Mouse (Mus musculus): ENCODE results near the gene Hist1h4b. TPM values are rescaled to one million over a fixed set of nuclear protein-coding genes. Genes with fewer than 3 reads are reported as not detected.

Gene Hist1h4b
- polyA plus RNA-seq (2012; rRNA removed) = 29.2 and 64.2 TPM in 2 replicates

GRCm38 (mm10) chr13:23756790-23757189 lies at the start of gene Hist1h4b:
Hist1h4b (plus strand) TSS chr13:23757013.

DNA sequence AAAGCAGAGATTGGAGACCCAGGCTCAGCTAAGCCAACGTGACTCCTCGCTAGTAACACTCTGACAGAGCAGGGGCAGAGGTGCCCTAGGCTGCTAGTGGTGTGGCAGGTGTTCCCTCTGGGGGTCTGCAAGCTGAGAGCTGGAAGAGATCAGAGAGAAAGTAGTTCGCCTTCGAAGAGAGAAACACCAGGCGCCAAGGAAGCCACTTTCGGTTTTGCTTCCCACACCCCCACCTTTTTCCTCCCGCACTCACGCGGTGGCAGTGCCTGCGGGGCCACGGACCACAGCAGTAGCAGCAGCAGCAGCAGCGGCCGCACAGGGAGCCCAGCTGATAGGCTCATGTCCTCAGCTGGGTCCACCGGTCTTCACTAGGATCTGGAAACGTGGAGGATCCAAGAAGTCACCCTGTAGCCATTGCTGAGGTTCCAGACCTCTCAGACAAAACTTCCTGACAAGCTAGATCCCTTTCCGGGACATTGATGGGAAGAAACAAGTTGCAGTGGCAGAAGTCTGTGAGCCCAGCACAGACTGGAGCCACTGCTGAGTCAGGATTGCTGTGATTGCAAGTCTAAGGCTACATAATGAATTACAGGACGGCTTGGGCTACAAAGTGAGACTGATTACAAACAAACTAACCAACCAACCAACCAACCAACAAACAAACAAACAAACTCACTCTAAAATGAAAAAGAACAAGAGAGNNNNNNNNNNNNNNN lies 46.3 kb upstream of the Hist1h4b start, which contains the start of gene Hfe:
TSS of gene Hfe (minus strand) at position 481 of the 716 bp plus-strand sequence.

GRCm38 (mm10) chr13:23738677-23739068 lies 18.1 kb upstream of the Hist1h4b start, which contains the start of gene Hist1h1c:
Hist1h1c (plus strand) TSS chr13:23738808.

GRCm38 (mm10) chr13:23745381-23746161 lies 11.2 kb upstream of the Hist1h4b start, which contains the start of gene Hist1h3c:
Hist1h3c (minus strand) TSS chr13:23745602.

GRCm38 (mm10) chr13:23746201-23747080 lies 10.4 kb upstream of the Hist1h4b start, which contains the start of gene Hist1h2bb:
Hist1h2bb (plus strand) TSS chr13:23746734.

DNA sequence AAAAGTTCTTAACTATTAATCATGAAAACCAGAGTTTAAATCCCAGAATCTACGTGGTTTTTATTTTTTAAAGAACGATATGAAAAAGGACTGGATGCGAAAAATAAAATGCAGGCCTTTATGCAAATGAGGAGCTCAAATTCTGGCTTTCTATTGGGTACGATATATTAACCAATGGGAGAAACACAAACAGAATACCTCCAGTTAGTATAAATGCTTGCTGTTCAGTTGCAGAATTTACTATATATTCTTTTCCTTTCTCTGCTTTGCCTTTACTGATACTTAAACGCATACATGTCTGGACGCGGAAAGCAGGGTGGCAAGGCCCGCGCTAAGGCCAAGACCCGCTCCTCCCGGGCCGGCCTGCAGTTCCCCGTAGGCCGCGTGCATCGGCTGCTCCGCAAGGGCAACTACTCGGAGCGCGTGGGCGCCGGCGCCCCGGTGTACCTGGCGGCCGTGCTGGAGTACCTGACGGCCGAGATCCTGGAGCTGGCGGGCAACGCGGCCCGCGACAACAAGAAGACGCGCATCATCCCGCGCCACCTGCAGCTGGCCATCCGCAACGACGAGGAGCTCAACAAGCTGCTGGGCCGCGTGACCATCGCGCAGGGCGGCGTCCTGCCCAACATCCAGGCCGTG lies 5.9 kb upstream of the Hist1h4b start, which contains the start of gene Hist1h2ab:
TSS of gene Hist1h2ab (plus strand) at position 288 of the 639 bp plus-strand sequence.

DNA sequence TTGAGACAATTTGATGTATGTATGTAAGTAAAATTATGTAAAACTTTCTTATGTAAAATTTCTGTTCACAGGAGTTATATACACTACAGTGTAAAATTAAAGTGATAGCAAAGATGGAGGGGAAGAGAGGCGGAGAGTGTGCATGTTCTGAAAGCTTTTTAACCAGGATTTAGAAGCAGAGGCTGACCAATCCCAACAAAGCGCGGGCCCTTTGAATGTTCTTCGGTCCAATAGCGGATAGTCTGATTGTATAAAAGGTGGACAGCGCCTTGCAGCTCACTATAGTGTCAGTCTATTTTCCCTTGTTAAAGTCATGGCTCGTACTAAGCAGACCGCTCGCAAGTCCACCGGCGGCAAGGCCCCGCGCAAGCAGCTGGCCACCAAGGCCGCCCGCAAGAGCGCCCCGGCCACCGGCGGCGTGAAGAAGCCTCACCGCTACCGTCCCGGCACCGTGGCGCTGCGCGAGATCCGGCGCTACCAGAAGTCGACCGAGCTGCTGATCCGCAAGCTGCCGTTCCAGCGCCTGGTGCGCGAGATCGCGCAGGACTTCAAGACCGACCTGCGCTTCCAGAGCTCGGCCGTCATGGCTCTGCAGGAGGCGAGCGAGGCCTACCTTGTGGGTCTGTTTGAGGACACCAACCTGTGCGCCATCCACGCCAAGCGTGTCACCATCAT lies 4.6 kb upstream of the Hist1h4b start, which contains the start of gene Hist1h3b:
TSS of gene Hist1h3b (plus strand) at position 201 of the 675 bp plus-strand sequence.

DNA sequence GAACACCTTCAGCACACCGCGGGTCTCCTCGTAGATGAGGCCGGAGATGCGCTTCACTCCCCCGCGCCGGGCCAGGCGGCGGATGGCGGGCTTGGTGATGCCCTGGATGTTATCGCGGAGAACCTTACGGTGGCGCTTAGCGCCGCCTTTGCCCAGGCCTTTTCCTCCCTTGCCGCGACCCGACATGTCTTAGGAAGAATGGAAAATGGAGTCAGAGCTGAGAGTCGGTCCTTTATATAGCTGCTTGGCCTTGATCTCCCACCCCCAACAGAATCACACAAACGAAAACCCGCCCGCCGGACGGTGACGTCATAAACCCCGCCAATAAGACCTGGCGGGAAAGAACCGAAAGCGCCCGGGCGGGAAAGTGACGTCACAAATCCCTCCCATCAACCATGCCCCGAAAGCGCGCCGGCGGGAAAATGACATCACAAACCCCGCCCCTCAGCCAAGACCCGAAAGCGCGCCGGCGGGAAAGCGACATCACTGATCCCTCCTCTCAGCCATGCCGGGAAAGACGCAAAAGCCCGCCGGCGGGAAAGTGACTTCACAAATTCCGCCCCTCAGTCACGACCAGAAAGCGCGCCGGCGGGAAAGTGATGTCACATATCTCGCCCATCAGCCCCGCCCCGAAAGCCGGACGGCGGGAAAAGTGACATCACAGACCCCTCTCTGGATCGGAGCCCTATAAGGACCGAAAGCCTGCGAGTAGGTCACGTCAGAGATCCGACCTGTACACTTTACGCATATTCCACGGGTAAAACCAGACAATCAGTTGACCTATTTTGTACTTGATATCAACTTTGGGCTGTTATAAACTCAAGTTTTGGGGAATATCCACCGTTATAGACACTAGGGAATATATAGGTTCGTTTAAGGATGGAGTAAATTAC lies 4.4 kb downstream of the Hist1h4b start, which contains the start of gene Hist1h4a:
TSS of gene Hist1h4a (minus strand) at position 259 of the 893 bp plus-strand sequence.

GRCm38 (mm10) chr13:23761871-23762821 lies 5.3 kb downstream of the Hist1h4b start, which contains the start of gene Hist1h3a:
Hist1h3a (minus strand) TSS chr13:23762386.

GRCm38 (mm10) chr13:23763586-23764323 lies 6.9 kb downstream of the Hist1h4b start, which contains the start of gene Hist1h1a:
Hist1h1a (plus strand) TSS chr13:23763666.

GRCm38 (mm10) chr13:23769613-23770012 lies 12.8 kb downstream of the Hist1h4b start, which contains the start of gene Trim38:
Trim38 (plus strand) TSS chr13:23769913.

DNA sequence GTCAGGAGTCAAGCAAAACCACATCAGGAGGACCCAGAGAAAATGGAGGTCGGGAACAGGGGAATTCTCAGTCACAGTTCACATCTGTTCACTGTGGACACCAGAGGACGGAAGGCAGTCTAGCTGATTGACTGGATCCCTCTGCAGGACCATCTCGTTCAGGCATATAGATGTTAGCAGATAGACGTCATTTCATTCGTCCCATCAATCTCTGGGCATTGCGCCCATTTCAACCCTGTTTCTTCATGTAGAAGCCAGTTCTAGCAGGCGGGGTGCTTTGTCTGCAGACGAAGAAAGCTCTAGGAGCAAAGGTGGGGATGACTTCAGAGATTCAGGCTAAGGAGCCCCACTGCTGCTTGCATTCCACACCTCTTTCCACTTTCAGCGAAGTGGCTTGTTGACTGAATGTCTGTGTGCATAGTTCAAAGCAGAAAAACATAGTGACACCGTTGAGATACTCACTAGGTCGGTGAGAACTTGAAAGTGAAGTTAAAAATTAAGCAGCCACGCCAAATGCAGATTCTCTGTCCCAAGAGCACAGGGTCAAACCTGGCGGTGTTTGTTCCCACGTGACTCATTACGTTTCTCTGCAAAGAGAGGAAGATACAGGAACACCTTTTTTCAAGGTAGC lies 49.7 kb downstream of the Hist1h4b start, which contains the start of gene Slc17a2:
TSS of gene Slc17a2 (plus strand) at position 572 of the 631 bp plus-strand sequence.

Other genes starting within 250 kb of the Hist1h4b start
- 21.7 and 31.0 TPM in 2 replicates for gene Hist1h4h, start 226.0 kb upstream of the Hist1h4b start, polyA plus RNA-seq (2012; rRNA removed)
- 189 and 273 TPM in 2 replicates for gene Hist1h2af, start 223.1 kb upstream of the Hist1h4b start, polyA plus RNA-seq (2012; rRNA removed)
- gene Hist1h3g, start 221.6 kb upstream of the Hist1h4b start, polyA plus RNA-seq (2012; rRNA removed) = 38.6 and 41.4 TPM in 2 replicates
- 3.2 and 6.3 TPM in 2 replicates for gene Hist1h2bh, start 213.6 kb upstream of the Hist1h4b start, polyA plus RNA-seq (2012; rRNA removed)
- 5.1 and 6.2 TPM in 2 replicates for gene Hist1h3f, start 213.0 kb upstream of the Hist1h4b start, polyA plus RNA-seq (2012; rRNA removed)
- gene Hist1h4f, start 205.4 kb upstream of the Hist1h4b start, polyA plus RNA-seq (2012; rRNA removed) = 19.4 and 22.4 TPM in 2 replicates
- 0.65 and 1.3 TPM in 2 replicates for gene Hist1h1d, start 203.8 kb upstream of the Hist1h4b start, polyA plus RNA-seq (2012; rRNA removed)
- gene Hist1h3e, start 194.6 kb upstream of the Hist1h4b start, polyA plus RNA-seq (2012; rRNA removed) = 41.5 and 49.2 TPM in 2 replicates
- gene Hist1h2ae, start 185.8 kb upstream of the Hist1h4b start, polyA plus RNA-seq (2012; rRNA removed) = 17.0 and 26.2 TPM in 2 replicates
- 14.7 and 42.2 TPM in 2 replicates for gene Hist1h2bg, start 185.6 kb upstream of the Hist1h4b start, polyA plus RNA-seq (2012; rRNA removed)
- gene Hist1h2bf, start 182.8 kb upstream of the Hist1h4b start, polyA plus RNA-seq (2012; rRNA removed) = 8.0 and 18.9 TPM in 2 replicates
- gene Hist1h2ad, start 182.6 kb upstream of the Hist1h4b start, polyA plus RNA-seq (2012; rRNA removed) = 2.4 and 8.0 TPM in 2 replicates
- 21.2 and 34.9 TPM in 2 replicates for gene Hist1h3d, start 181.2 kb upstream of the Hist1h4b start, polyA plus RNA-seq (2012; rRNA removed)
- 10.3 and 11.7 TPM in 2 replicates for gene Hist1h4d, start 175.4 kb upstream of the Hist1h4b start, polyA plus RNA-seq (2012; rRNA removed)
- 1.9 and 4.2 TPM in 2 replicates for gene Hist1h2be, start 135.9 kb upstream of the Hist1h4b start, polyA plus RNA-seq (2012; rRNA removed)
- 11.1 and 13.7 TPM in 2 replicates for gene Hist1h1e, start 134.5 kb upstream of the Hist1h4b start, polyA plus RNA-seq (2012; rRNA removed)
- 1.2 and 2.0 TPM in 2 replicates for gene Hist1h2ac, start 73.1 kb upstream of the Hist1h4b start, polyA plus RNA-seq (2012; rRNA removed)
- gene Hist1h2bc, start 72.8 kb upstream of the Hist1h4b start, polyA plus RNA-seq (2012; rRNA removed) = 17.0 and 27.2 TPM in 2 replicates
- 0.11 and 0.17 TPM in 2 replicates for gene Hist1h1t, start 61.2 kb upstream of the Hist1h4b start, polyA plus RNA-seq (2012; rRNA removed)
- 7.5 and 10.3 TPM in 2 replicates for gene Hist1h4c, start 58.6 kb upstream of the Hist1h4b start, polyA plus RNA-seq (2012; rRNA removed)
- gene Hfe, start 46.2 kb upstream of the Hist1h4b start, polyA plus RNA-seq (2012; rRNA removed) = 1.8 and 1.9 TPM in 2 replicates
- 13.2 and 15.1 TPM in 2 replicates for gene Hist1h1c, start 18.2 kb upstream of the Hist1h4b start, polyA plus RNA-seq (2012; rRNA removed)
- 51.1 and 52.4 TPM in 2 replicates for gene Hist1h3c, start 11.4 kb upstream of the Hist1h4b start, polyA plus RNA-seq (2012; rRNA removed)
- 6.3 and 16.8 TPM in 2 replicates for gene Hist1h2bb, start 10.3 kb upstream of the Hist1h4b start, polyA plus RNA-seq (2012; rRNA removed)
- gene Hist1h2ab, start 5.9 kb upstream of the Hist1h4b start, polyA plus RNA-seq (2012; rRNA removed) = 44.2 and 53.2 TPM in 2 replicates
- 52.8 and 64.6 TPM in 2 replicates for gene Hist1h3b, start 4.7 kb upstream of the Hist1h4b start, polyA plus RNA-seq (2012; rRNA removed)
- 7.3 and 15.7 TPM in 2 replicates for gene Hist1h4a, start 4.2 kb downstream of the Hist1h4b start, polyA plus RNA-seq (2012; rRNA removed)
- 31.4 and 33.8 TPM in 2 replicates for gene Hist1h3a, start 5.4 kb downstream of the Hist1h4b start, polyA plus RNA-seq (2012; rRNA removed)
- 9.1 and 22.2 TPM in 2 replicates for gene Hist1h1a, start 6.7 kb downstream of the Hist1h4b start, polyA plus RNA-seq (2012; rRNA removed)
- not detected in 2 replicates for gene Trim38, start 12.9 kb downstream of the Hist1h4b start, polyA plus RNA-seq (2012; rRNA removed)
- 0.01 and 0.04 TPM in 2 replicates for gene Slc17a2, start 50.0 kb downstream of the Hist1h4b start, polyA plus RNA-seq (2012; rRNA removed)
- 0.06 and 0.08 TPM in 2 replicates for gene Slc17a3, start 82.4 kb downstream of the Hist1h4b start, polyA plus RNA-seq (2012; rRNA removed)
- gene Slc17a1, start 110.7 kb downstream of the Hist1h4b start, polyA plus RNA-seq (2012; rRNA removed) = 0.02 TPM in 1 of 2 replicates, not detected in the other
- 0.05 and 0.10 TPM in 2 replicates for gene Slc17a4, start 158.0 kb downstream of the Hist1h4b start, polyA plus RNA-seq (2012; rRNA removed)
- gene Hist1h2ba, start 177.1 kb downstream of the Hist1h4b start, polyA plus RNA-seq (2012; rRNA removed) = not detected in 2 replicates
- gene Hist1h2aa, start 177.4 kb downstream of the Hist1h4b start, polyA plus RNA-seq (2012; rRNA removed) = not detected in 2 replicates
- gene Scgn, start 234.2 kb downstream of the Hist1h4b start, polyA plus RNA-seq (2012; rRNA removed) = 0.31 and 0.34 TPM in 2 replicates

Data from central nervous system, embryonic 11.5 days (tissue).